Mouse (Mus musculus): ENCODE data around the gene Rras. TPM values are rescaled to one million over a fixed set of nuclear protein-coding genes. Genes with fewer than 3 reads are reported as not detected.

Gene Rras
- polyA plus RNA-seq, 1 experiment = 82.6 TPM

GRCm38 (mm10) chr7:45028351-45028750, 10.6 kb downstream of the Rras start:
- no peak overlapping the region for H3K27ac ChIP-seq (replicated peaks; ENCODE audit: low read depth, low read length)
- peaks cover 5% of the 10 kb centered on the region; the same call in 1 of the 2 replicates for H3K4me1 ChIP-seq (ENCODE audit: control insufficient read depth, insufficient read depth, insufficient read length, low read length)
- H3K4me3 ChIP-seq (ENCODE audit: insufficient read depth, low read depth, low read length) = no peak overlapping the region

- Histone ChIP-seq H3K27ac (replicated peaks; ENCODE audit: low read depth, low read length) (no peak overlapping the region), H3K4me1 (ENCODE audit: control insufficient read depth, insufficient read depth, insufficient read length, low read length) (peaks cover 5% of the 10 kb centered on the region; the same call in 1 of the 2 replicates), H3K4me3 (ENCODE audit: insufficient read depth, low read depth, low read length) (no peak overlapping the region)
These were observed 12.2 kb downstream of the Rras start for GRCm38 (mm10) chr7:45029995-45030394.

- Histone ChIP-seq H3K4me3 (ENCODE audit: insufficient read depth, low read depth, low read length) (no peak overlapping the region), H3K4me1 (ENCODE audit: control insufficient read depth, insufficient read depth, insufficient read length, low read length) (0 out of 2 replicates have a peak, but pooled peaks cover 2% of the 10 kb centered on the region)
These were observed 13.1 kb downstream of the Rras start for GRCm38 (mm10) chr7:45030857-45031256.

GRCm38 (mm10) chr7:45033722-45034359, 16.1 kb downstream of the Rras start:
- no peak overlapping the region for H3K27ac ChIP-seq (replicated peaks; ENCODE audit: low read depth, low read length)
- no peak overlapping the region for H3K4me3 ChIP-seq (ENCODE audit: insufficient read depth, low read depth, low read length)
- no peaks in the 10 kb centered on the region for H3K4me1 ChIP-seq (ENCODE audit: control insufficient read depth, insufficient read depth, insufficient read length, low read length)

More at GRCm38 (mm10) chr7:45030857-45031256, 13.1 kb downstream of the Rras start:
- no peak overlapping the region for H3K27ac ChIP-seq (replicated peaks; ENCODE audit: low read depth, low read length)

GRCm38 (mm10) chr7:45035631-45036030, 17.9 kb downstream of the Rras start:
- Histone ChIP-seq H3K27ac (replicated peaks; ENCODE audit: low read depth, low read length) (no peak overlapping the region), H3K4me1 (ENCODE audit: control insufficient read depth, insufficient read depth, insufficient read length, low read length) (no peaks in the 10 kb centered on the region), H3K4me3 (ENCODE audit: insufficient read depth, low read depth, low read length) (no peak overlapping the region)

GRCm38 (mm10) chr7:45036702-45037101, 18.9 kb downstream of the Rras start:
- H3K27ac ChIP-seq (replicated peaks; ENCODE audit: low read depth, low read length) = no peak overlapping the region
- H3K4me3 ChIP-seq (ENCODE audit: insufficient read depth, low read depth, low read length) = no peak overlapping the region
- H3K4me1 ChIP-seq (ENCODE audit: control insufficient read depth, insufficient read depth, insufficient read length, low read length) = no peaks in the 10 kb centered on the region

GRCm38 (mm10) chr7:45037720-45038361, 20.1 kb downstream of the Rras start:
- Histone ChIP-seq H3K27ac (replicated peaks; ENCODE audit: low read depth, low read length) (no peak overlapping the region), H3K4me1 (ENCODE audit: control insufficient read depth, insufficient read depth, insufficient read length, low read length) (no peaks in the 10 kb centered on the region), H3K4me3 (ENCODE audit: insufficient read depth, low read depth, low read length) (no peak overlapping the region)

GRCm38 (mm10) chr7:45038411-45038810, 20.6 kb downstream of the Rras start:
- no peak overlapping the region for H3K4me3 ChIP-seq (ENCODE audit: insufficient read depth, low read depth, low read length)
- no peak overlapping the region for H3K27ac ChIP-seq (replicated peaks; ENCODE audit: low read depth, low read length)
- H3K4me1 ChIP-seq (ENCODE audit: control insufficient read depth, insufficient read depth, insufficient read length, low read length) = no peaks in the 10 kb centered on the region

GRCm38 (mm10) chr7:45040851-45041250, 23.1 kb downstream of the Rras start:
- Histone ChIP-seq H3K27ac (replicated peaks; ENCODE audit: low read depth, low read length) (no peak overlapping the region), H3K4me3 (ENCODE audit: insufficient read depth, low read depth, low read length) (no peak overlapping the region), H3K4me1 (ENCODE audit: control insufficient read depth, insufficient read depth, insufficient read length, low read length) (no peaks in the 10 kb centered on the region)

- Histone ChIP-seq H3K4me1 (ENCODE audit: control insufficient read depth, insufficient read depth, insufficient read length, low read length) (no peaks in the 10 kb centered on the region; the same call in 1 of the 2 replicates), H3K27ac (replicated peaks; ENCODE audit: low read depth, low read length) (no peak overlapping the region), H3K4me3 (ENCODE audit: insufficient read depth, low read depth, low read length) (no peak overlapping the region)
These were observed 25.5 kb downstream of the Rras start for GRCm38 (mm10) chr7:45043307-45043706.

GRCm38 (mm10) chr7:45045741-45046140, 28.0 kb downstream of the Rras start:
- H3K27ac ChIP-seq (replicated peaks; ENCODE audit: low read depth, low read length) = no peak overlapping the region
- H3K4me3 ChIP-seq (ENCODE audit: insufficient read depth, low read depth, low read length) = no peak overlapping the region
- no peaks in the 10 kb centered on the region; the same call in 1 of the 2 replicates for H3K4me1 ChIP-seq (ENCODE audit: control insufficient read depth, insufficient read depth, insufficient read length, low read length)

GRCm38 (mm10) chr7:45046853-45047350, 29.1 kb downstream of the Rras start:
- no peak overlapping the region for H3K27ac ChIP-seq (replicated peaks; ENCODE audit: low read depth, low read length)

GRCm38 (mm10) chr7:45047491-45047890, 29.7 kb downstream of the Rras start:
- Histone ChIP-seq H3K27ac (replicated peaks; ENCODE audit: low read depth, low read length) (no peak overlapping the region), H3K4me1 (ENCODE audit: control insufficient read depth, insufficient read depth, insufficient read length, low read length) (peaks cover 5% of the 10 kb centered on the region), H3K4me3 (ENCODE audit: insufficient read depth, low read depth, low read length) (no peak overlapping the region)

More at GRCm38 (mm10) chr7:45046853-45047350, 29.1 kb downstream of the Rras start:
- Histone ChIP-seq H3K4me3 (ENCODE audit: insufficient read depth, low read depth, low read length) (no peak overlapping the region), H3K4me1 (ENCODE audit: control insufficient read depth, insufficient read depth, insufficient read length, low read length) (peaks cover 4% of the 10 kb centered on the region)

GRCm38 (mm10) chr7:45048001-45048890, 30.5 kb downstream of the Rras start:
- Histone ChIP-seq H3K4me3 (ENCODE audit: insufficient read depth, low read depth, low read length) (no peak overlapping the region), H3K27ac (replicated peaks; ENCODE audit: low read depth, low read length) (no peak overlapping the region)

More at GRCm38 (mm10) chr7:45048001-45048890, 30.5 kb downstream of the Rras start:
- peaks cover 5% of the 10 kb centered on the region for H3K4me1 ChIP-seq (ENCODE audit: control insufficient read depth, insufficient read depth, insufficient read length, low read length)

Measured in brown adipose tissue, adult 24 weeks (tissue).